Mouse (Mus musculus): Measurements from ENCODE around the gene Epha3.

Gene Epha3

GRCm38 (mm10) chr16:63646577-63646976, 217.4 kb downstream of the Epha3 start:
- no peak for DNase-seq

GRCm38 (mm10) chr16:63642641-63643040, 221.3 kb downstream of the Epha3 start:
- DNase-seq: no peak

- DNase-seq: no peak
These were observed 222.4 kb downstream of the Epha3 start for GRCm38 (mm10) chr16:63641603-63642002.

DNA sequence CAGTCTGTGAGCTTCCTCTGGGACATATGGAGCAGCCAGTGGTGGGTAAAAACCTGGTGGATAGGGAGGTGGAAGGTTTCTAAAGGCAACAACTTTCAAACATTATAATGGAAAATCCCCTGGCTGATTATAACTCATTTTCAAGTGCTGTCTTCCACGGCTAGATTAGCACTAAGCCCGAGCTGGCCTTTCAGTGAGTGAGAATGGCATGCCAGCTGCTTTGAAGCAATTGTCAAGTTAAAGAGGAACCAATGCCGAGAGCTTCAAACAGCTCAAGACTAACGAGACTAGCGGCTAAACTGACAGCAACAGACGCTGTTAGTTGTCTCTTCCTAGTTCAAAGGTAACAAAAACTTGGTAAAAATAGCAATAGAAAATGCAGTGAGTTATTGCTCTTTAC, 225.3 kb downstream of the Epha3 start:
- no peak for DNase-seq

- no peak for DNase-seq
These were observed 230.2 kb downstream of the Epha3 start for GRCm38 (mm10) chr16:63633748-63634166.

DNA sequence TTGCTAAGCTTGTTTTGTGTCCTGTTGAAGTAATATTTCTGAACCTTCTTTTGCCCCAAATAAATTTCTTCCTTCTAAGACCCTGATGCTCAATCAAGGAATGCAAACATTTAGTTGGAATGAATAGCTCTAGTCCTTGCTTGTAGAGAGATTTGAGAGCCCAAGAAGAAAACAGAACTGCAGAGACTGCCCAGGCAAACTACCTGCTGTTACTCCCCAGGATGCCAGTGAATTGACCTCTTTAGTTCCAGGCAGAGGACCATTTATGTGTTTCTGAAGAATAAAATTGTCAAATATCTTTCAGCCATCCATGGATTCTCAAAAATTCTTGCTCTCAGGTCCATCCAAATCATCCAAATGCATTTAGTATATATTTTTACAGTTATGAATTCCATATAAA, 238.7 kb downstream of the Epha3 start:
- no peak for DNase-seq

- DNase-seq: no peak
These were observed 242.1 kb downstream of the Epha3 start for GRCm38 (mm10) chr16:63621845-63622244.

GRCm38 (mm10) chr16:63615396-63615795, 248.6 kb downstream of the Epha3 start:
- no peak for DNase-seq

DNA sequence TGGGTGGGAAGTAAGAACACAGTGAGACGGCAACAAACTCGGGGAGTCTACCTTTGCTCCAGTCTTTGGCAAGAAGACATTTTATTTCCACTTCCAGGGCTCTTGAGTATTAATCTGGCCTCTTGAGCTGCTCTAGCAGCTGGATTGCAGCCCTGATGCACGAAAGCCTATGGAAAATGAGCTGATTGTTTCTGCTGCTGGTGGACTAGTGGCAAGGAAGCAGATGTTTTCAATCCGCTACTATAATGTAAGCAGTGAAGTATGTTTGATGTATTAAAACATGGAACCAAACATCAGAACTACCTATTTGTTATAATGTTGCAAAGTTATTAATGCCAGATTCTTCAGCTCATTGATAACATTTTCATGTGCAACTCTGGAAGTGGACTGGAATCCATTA, 251.0 kb downstream of the Epha3 start:
- no peak for DNase-seq

DNA sequence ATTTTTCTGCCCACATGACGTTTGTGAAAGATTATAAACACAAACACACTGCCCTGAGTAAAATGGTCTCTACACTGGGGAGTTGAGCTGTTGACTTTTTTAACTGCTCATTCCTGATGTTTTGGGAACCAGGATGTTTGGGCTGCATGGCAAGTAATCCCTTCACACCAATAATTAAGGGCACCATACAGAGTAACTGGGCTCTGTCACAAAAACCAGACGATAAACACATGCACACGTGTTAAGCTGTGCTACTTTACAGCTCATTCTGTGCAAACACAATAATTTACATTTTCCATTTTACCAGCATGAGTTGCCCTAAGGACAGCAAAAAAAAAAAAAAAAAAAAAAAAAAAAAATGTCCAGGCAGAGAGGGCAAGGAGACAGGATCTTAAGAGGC, 263.7 kb downstream of the Epha3 start:
- no peak for DNase-seq

- DNase-seq: no peak
These were observed 269.3 kb downstream of the Epha3 start for GRCm38 (mm10) chr16:63594656-63595055.

GRCm38 (mm10) chr16:63569746-63570145, 294.2 kb downstream of the Epha3 start:
- no peak for DNase-seq

GRCm38 (mm10) chr16:63566106-63566836, 297.7 kb downstream of the Epha3 start:
- DNase-seq: no peak

DNA sequence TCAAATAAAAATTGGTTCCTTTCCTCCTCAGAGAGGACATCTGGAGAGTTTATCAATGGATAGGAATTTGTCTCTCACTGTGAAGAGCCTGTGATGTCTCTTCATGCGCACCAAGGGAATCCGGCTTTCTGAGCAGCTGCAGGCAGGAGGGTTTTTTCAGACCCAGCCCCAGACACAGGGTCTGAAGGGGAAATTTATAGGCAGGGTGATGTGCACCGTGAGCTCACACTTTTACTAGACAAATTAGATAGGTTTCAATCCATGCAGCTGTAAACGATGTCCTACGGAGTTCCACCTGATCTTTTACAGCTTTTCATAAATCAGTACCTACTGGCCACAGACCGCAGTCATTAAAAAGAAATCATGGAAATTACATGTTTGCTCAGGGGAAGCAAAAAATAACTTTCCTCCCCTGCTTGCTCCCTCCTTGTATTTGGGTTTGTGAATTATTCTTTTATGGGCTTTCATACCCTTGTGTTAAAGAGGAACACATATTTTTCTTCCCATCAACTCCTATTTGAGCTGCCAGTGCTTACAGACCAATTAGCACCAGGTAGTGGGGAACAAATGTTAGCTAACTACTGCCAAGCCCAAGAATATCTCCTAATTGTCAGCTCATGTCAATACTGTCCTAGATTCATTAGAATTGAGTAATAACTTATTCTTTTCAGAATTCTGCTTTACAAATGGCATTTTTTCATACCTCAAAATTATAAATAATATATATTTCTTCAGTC, 307.4 kb downstream of the Epha3 start:
- DNase-seq: no peak

DNA sequence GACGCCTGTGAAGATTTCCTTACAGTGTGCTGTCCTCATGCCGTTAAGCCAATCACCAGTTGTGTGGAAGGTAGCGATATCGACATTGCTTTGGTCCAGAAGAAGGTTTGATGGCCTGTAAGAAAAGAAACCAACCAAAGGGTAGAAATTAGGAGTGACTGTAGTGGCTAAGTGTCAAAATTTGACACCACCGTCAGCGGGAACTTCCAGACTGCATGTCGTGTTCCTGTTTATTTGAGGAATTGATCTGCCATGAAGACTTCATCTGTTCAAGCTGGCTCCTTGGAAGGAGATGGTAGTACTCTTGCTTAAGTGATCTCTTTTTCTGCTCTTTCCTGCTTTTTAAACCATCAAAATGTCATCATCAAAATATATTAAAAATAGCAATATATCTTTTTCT, 311.4 kb downstream of the Epha3 start:
- no peak for DNase-seq

- no peak for DNase-seq
These were observed 324.5 kb downstream of the Epha3 start for GRCm38 (mm10) chr16:63539489-63539888.

GRCm38 (mm10) chr16:63528821-63529220, 335.2 kb downstream of the Epha3 start:
- DNase-seq: no peak

DNA sequence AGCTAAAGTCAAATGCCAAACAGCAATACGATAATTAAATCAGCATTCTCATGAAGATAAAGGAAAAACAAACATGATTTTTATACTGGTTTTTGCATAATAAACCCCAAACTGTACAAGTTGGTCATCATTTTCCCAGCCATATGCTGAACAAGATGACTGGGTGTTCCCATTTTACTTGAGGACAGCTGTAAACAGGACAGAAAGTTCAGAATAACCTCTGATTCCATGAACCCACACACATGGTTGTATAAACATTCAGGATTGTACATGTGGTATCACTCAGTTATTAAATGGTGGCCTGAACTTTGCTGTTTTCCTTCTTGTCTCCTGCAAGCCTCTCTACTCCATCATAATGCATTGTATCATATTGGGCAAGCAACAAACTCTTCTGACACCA, 346.3 kb downstream of the Epha3 start:
- no peak for DNase-seq

GRCm38 (mm10) chr16:63510069-63510468, 353.9 kb downstream of the Epha3 start:
- no peak for DNase-seq

GRCm38 (mm10) chr16:63506437-63506836, 357.5 kb downstream of the Epha3 start:
- no peak for DNase-seq

GRCm38 (mm10) chr16:63501456-63501855, 362.5 kb downstream of the Epha3 start:
- DNase-seq: no peak

DNA sequence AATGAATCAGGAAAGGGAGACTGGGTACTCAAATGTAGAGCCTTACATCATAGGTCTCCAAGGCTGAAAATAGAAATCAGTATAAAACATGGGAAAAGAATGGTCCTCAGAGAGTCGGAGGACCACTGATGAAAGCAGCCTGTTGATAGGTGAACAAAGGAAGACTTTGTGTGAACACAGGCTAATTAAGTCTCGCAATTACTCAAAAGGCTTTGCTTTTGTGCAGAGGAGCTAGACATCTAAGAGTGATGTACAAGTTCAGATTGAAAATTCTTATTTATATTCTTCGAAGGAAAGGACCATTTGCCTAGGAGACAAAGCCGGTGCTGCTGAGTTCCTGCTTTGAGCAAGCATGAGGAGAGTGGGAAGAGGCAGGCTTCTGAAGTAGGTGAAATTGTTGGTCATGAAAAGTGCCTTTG, 363.0 kb downstream of the Epha3 start:
- no peak for DNase-seq

All from B cell, adult 2 months (primary cell).